Mouse (Mus musculus) brain, embryonic 14.5 days (tissue): ENCODE results near the gene Angel1.

Experiments
- CTCF ChIP-seq: fragments of 200-500 bp; IDR thresholded peaks from 2 replicates; pipeline ENCODE4 v1.5.1; 2012; ENCODE audit warnings: inconsistent platforms, mild to moderate bottlenecking, moderate library complexity, borderline replicate concordance; ENCODE audit not compliant: insufficient read depth, insufficient read length; ENCODE audit errors: extremely low read depth
- POLR2A ChIP-seq: fragments of 200-500 bp; IDR thresholded peaks from 2 replicates; pipeline ENCODE4 v1.6.1; 2012; ENCODE audit warnings: mild to moderate bottlenecking, inconsistent platforms, borderline replicate concordance; ENCODE audit not compliant: poor library complexity, insufficient read depth, insufficient read length, severe bottlenecking; ENCODE audit errors: extremely low read depth

DNA sequence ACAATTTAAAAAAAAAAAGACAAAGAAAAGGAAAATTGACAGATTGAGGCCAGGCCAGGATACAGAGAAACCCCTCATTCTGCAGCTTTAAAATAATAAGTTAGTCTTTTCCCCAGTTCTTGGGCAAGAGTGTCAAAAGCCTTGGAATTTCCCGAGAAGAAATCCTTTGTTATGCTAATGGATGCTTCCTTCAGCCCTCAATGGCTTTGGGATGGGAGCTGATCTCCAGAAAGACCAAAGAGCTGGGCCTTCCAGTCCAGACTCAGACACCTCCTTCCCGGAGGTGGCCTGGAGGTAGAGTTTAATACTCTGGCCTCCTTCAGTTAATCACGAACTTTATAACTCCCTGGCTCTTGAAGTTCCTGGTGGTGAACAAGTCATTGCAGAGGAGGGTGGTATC is 44.7 kb upstream of the Angel1 start:
- TF ChIP-seq CTCF (no peak), POLR2A (no peak)
